Mouse (Mus musculus) splenic B cell, adult 2 months (primary cell): ENCODE results near the gene Ppara.
A peak's percentile ranks its signal among the peaks of the same experiment; 100 is the strongest.

Experiments
- DNase-seq: peaks from one replicate; pipeline ENCODE4 v3.0.0-alpha.2; 2011; ENCODE audit warnings: low read depth, low spot score
- H3K27me3 ChIP-seq: 2 replicates; pipeline ENCODE4 v1.6.1; 2012; ENCODE audit warnings: mild to moderate bottlenecking, low read length, moderate library complexity, mixed read lengths; ENCODE audit not compliant: control insufficient read depth, poor library complexity, insufficient read depth, severe bottlenecking
- H3K36me3 ChIP-seq: 2 replicates; pipeline ENCODE4 v1.6.1; 2012; ENCODE audit warnings: mild to moderate bottlenecking, low read length, moderate library complexity, mixed read lengths; ENCODE audit not compliant: control insufficient read depth, poor library complexity, insufficient read depth, severe bottlenecking

Ppara gene

DNA sequence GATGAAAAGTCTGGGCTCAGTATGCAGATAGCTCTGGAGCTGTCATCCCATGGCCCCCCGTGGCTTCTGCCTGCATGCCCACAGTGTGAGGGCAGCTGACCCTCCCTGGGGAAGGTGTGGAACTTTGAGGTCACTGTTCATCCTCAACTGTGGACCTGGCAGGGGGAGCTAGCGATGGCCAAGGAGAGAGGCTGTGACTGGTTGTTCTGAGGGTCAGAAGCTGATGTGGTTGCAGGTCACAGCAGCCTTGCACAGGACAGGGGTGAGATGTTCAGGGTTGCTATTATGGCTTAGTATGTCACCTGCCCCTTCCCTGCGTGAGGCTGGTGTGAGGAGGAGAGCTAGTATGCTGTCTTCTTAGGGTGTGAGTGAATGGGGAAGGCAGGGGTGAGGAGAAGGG is 13.7 kb downstream of the Ppara start:
- no peaks in the 10 kb centered on the region for H3K27me3 ChIP-seq

GRCm38 (mm10) chr15:85749141-85749540 is 14.4 kb downstream of the Ppara start:
- peak; percentile 53 for DNase-seq
- Histone ChIP-seq H3K27me3 (no peaks in the 10 kb centered on the region), H3K36me3 (no peaks in the 10 kb centered on the region)

More for the DNA sequence above, 13.7 kb downstream of the Ppara start:
- H3K36me3 ChIP-seq: no peaks in the 10 kb centered on the region
- no peak for DNase-seq

- DNase-seq: no peak
- no peaks in the 10 kb centered on the region for H3K27me3 ChIP-seq
- H3K36me3 ChIP-seq: no peaks in the 10 kb centered on the region
Measured at GRCm38 (mm10) chr15:85750115-85750514, 15.3 kb downstream of the Ppara start.

GRCm38 (mm10) chr15:85752655-85753054 is 17.9 kb downstream of the Ppara start:
- DNase-seq: no peak
- no peaks in the 10 kb centered on the region for H3K27me3 ChIP-seq
- H3K36me3 ChIP-seq: no peaks in the 10 kb centered on the region

GRCm38 (mm10) chr15:85754033-85754650 is 19.4 kb downstream of the Ppara start:
- H3K36me3 ChIP-seq: no peaks in the 10 kb centered on the region
- no peak for DNase-seq
- no peaks in the 10 kb centered on the region for H3K27me3 ChIP-seq

GRCm38 (mm10) chr15:85755214-85755613 is 20.4 kb downstream of the Ppara start:
- DNase-seq: no peak
- Histone ChIP-seq H3K36me3 (no peaks in the 10 kb centered on the region), H3K27me3 (no peaks in the 10 kb centered on the region)

GRCm38 (mm10) chr15:85756611-85757010 is 21.8 kb downstream of the Ppara start:
- Histone ChIP-seq H3K36me3 (no peaks in the 10 kb centered on the region), H3K27me3 (no peaks in the 10 kb centered on the region)
- DNase-seq: no peak

DNA sequence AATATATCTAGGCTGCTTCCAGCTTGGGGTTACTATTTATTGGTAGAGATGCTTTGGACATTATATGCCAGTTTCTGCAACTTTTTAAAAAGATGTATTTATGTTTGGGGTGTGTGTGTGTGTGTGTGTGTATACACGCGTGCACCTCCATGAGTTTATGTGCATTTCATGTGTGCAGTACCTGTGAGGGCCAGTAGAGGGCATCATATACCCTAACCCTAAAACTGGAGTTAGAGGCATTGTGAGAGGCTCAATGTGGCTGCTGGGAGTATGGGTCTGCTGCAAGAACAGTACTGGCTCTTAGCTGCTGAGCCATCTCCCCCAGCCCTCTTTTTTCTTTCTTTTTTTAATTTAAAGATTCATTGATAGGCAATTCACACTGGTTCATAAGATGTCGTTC is 23.0 kb downstream of the Ppara start:
- Histone ChIP-seq H3K27me3 (no peaks in the 10 kb centered on the region), H3K36me3 (no peaks in the 10 kb centered on the region)
- DNase-seq: peak; percentile 11

DNA sequence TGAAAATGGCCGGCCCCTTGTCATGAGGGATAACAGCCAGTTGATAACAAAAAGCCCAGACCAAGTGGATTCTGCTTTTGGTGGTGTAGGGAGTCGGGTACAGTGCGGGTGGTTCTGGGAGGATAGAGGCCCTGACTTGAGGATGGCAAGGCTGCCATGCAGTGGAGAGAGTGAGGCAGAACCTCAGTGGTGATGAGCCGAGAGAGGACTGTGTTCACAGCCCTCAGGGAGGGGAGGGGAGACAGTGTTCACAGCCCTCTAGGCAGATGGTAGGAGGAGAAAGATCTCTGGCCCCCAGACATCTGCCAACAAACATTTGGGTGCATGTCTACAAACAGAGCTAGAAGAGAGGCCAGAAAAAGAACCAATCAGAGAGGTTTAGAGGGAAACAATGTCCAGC is 28.0 kb downstream of the Ppara start:
- H3K36me3 ChIP-seq: no peaks in the 10 kb centered on the region
- H3K27me3 ChIP-seq: no peaks in the 10 kb centered on the region
- no peak for DNase-seq

- DNase-seq: no peak
- no peaks in the 10 kb centered on the region for H3K36me3 ChIP-seq
- H3K27me3 ChIP-seq: no peaks in the 10 kb centered on the region
Measured at GRCm38 (mm10) chr15:85765022-85765421, 30.2 kb downstream of the Ppara start.

DNA sequence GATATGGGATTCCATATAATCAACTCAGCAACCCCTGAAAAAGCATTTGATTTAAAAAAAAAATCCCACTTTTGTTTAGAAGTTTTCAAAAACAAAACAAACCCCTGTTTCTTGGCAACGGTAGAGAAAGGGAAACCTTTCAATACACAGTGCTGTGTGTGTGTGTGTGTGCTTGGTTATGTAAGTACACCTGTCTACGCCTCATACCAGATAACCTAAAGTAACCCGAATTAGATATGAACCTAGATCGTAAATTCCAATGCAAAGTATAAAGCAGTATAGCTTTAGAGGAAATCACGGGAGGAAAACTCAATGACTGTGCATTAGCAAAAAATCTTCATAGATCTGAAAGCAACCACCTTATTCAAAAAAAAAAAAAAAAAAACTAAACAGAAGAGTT is 31.9 kb downstream of the Ppara start:
- no peak for DNase-seq
- H3K27me3 ChIP-seq: no peaks in the 10 kb centered on the region
- no peaks in the 10 kb centered on the region for H3K36me3 ChIP-seq

- no peak for DNase-seq
- no peaks in the 10 kb centered on the region for H3K27me3 ChIP-seq
- H3K36me3 ChIP-seq: no peaks in the 10 kb centered on the region
Measured at GRCm38 (mm10) chr15:85768991-85769390, 34.2 kb downstream of the Ppara start.

- Histone ChIP-seq H3K27me3 (no peaks in the 10 kb centered on the region), H3K36me3 (no peaks in the 10 kb centered on the region)
- no peak for DNase-seq
Measured at GRCm38 (mm10) chr15:85771306-85772121, 36.7 kb downstream of the Ppara start.

- Histone ChIP-seq H3K36me3 (no peaks in the 10 kb centered on the region), H3K27me3 (no peaks in the 10 kb centered on the region)
- DNase-seq: no peak
Measured at GRCm38 (mm10) chr15:85772146-85772740, 37.5 kb downstream of the Ppara start.

GRCm38 (mm10) chr15:85774419-85774818 is 39.6 kb downstream of the Ppara start:
- Histone ChIP-seq H3K36me3 (no peaks in the 10 kb centered on the region), H3K27me3 (no peaks in the 10 kb centered on the region)
- DNase-seq: no peak
